Mouse (Mus musculus): Measurements from ENCODE around the gene Gm1673.

The Gm1673 gene

DNA sequence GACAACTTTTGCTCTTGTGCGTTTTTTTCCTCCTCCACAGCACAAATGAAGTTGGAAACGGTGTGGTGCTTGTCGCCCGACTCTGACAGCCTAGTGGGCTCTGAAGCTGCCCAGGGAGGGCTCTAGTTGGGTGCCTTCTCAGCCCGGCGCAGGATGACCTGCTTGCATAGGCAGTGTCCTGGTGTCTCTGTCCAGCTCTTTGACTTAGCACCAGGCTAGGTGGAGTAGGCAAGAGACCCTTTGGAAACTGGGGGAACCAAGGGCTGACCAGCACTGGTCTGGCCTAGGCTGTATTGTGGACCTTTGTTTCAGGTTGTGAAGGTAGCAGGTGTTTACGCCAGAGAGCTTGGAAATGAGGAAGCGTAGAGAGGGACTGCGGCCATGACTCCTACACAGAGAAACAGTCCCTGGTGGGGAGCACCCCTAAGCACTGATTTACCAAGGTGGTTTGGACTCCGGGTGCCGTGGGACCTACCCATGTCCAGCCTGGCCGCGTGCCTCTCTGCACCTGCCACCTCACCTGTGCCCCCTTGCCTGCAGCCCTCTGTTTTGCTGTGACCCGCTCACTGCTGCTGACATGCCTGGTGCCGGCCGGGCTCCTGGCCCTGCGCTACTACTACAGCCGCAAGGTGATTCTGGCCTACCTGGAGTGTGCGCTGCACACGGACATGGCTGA lies 14.7 kb downstream of the Gm1673 start:
- no peak for DNase-seq (ENCODE audit: low spot score)

DNA sequence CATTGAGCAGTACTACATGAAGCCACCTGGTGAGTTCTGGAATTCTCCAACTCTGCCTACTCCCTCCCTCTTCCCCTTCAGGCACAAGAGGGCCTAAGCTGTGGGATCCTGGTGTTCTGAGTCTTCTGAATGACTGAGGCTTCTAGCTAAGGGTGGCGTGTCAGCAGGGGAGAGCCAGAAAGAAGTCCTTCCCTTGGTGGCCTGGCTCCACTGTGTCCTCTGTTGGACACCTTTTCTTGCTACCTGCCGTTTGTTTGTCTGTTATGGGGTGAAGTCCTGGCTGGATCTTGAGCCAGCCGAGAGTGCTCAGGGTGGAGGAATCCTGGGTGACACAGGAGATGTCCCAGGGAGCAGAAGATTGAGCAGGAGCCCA lies 15.3 kb downstream of the Gm1673 start:
- DNase-seq (ENCODE audit: low spot score) = no peak

DNA sequence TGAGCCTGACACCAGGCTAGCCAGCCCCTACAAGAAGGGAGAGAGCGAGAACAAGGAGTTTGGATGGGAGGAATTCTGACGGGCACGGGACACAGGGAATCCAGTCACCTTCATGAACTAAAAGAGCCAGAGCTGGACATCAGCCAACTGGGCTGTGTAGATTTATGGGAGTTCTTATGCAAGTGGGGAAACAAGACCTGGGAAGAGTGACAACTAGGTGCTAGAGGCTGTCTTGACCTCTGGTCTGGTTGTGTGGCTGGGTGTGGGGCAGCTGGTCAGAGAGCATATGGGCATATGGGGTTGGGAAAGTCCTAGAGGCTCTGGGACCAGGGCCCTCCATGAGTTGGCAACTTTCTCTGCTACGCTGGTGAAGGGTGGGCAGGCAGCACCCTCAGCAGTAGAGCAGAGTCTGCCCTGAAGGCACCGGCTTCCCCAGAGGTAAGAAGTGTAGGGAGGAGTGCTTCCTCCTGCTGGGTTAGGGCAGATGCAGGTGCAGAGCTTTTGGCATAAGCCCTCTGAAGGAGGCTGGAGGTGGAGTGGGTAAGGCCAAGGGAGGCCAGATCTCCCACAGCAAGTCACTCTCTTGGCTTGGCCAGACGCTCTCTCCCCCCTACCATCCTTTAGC lies 16.3 kb downstream of the Gm1673 start:
- no peak for DNase-seq (ENCODE audit: low spot score)

DNA sequence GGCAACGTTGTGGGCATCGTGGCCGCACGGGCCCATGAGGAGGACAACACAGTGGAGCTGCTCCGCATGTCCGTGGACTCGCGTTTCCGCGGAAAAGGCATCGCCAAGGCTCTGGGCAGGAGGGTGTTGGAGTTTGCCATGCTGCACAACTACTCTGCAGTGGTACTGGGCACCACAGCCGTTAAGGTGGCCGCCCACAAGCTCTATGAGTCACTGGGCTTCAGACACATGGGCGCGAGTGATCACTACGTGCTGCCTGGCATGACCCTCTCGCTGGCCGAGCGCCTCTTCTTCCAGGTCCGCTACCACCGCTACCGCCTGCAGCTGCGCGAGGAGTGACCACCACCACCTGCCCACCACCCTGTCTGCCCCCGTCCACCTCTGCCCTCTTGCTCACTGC lies 17.6 kb downstream of the Gm1673 start:
- DNase-seq (ENCODE audit: low spot score) = no peak

DNA sequence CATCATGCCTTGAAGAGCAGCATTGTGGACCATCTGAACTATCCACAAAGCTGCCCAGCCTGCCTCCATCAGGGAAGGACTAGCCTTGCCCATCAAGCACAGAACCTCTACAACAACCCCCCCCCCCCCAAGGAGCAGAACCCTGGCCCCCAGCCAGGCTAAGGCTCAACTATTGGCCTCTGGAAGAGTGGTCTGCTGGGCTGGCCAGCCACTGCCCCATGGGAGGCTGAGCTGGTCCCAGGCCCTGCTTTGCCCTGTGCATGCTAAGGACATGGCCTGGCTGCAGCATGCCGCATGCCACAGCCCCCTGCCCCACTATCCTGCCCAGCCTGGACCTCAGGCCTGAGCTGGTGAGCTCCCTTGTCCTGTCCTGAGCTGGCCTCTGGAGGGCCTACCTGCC lies 18.2 kb downstream of the Gm1673 start:
- no peak for DNase-seq (ENCODE audit: low spot score)

DNA sequence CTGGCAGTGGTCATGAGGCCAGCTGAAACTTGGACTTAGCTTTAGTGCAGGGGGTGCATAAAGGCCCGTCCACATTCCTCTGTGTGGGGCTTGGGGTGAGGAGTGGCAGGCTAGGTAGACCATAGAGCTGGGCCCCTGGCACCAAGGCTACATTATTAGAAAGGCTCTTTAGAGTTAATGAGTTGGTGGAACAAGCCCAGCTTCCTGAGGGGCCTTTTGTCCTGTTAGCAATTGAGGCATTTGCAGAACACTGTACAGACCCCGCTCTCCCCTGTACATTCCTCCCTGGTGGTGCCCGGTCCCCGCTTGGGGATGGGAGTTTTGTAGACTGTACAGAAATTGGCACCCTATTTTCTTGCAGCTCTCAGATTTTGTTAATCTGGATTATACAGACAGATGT lies 19.4 kb downstream of the Gm1673 start:
- no peak for DNase-seq (ENCODE audit: low spot score)

DNA sequence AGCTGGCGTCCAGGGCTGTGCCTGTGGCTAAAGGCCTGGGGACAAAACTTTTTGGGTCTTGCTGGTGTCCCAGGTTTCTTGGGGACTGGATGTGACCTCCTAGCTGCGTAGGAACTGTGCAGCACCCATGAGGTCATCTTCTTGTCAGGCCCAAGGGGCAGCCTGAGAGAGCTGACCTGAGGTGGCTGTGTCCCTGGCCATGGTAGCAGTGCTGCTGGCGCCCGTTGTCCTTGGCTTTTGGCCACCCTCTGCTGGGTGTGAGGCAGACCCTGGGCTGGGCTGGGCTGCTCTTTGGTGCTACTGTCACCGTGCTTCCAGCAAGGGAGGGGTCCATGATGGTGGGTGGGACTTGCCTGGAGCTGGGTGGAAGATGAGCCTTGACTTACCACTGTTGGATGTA lies 21.4 kb downstream of the Gm1673 start:
- no peak for DNase-seq (ENCODE audit: low spot score)

DNA sequence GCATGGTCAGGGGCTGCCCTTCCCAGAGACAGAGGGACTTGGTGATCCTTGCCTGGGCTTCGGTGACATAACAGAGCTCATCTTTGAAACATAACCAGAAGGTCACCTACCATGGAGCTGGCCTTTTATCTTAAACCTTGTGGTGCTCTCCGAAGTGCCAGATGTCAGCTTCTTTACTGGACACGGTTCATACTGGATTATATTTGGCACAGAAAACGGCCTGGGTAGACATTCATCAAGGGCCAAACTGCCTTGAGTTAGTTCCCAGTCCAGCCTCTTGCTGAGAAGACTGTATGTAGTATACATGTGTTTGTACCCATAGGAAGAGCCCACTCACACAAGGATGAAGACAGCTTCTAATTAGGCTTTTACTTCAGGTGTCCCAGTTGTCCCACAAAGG lies 23.6 kb downstream of the Gm1673 start:
- DNase-seq (ENCODE audit: low spot score) = no peak

DNA sequence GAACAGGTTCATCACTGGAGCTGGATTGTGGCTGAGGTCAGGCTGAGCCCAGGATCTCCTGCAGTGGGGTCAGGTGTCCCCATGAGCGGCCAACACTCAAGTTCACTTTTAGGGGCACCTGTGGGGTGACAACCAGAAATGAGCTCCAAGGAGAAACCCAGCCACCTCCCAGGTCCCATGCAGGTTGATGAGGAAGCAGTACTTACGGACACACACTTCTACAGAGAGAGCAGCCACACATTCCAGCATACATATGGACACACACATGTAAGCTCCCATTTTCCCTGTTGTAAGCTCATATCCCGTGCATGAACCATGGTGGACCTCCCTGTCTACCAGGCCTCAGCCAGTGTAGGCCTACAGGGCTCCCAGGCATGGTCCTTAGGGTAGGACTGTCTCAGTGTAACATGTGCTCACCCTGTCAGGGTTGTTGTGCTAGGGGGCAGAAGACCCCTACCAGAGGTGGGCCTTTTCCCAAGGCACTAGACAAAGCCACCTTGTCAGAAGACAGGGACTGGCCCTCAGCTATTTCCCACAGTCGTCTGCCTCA lies 24.2 kb downstream of the Gm1673 start:
- no peak for DNase-seq (ENCODE audit: low spot score)

DNA sequence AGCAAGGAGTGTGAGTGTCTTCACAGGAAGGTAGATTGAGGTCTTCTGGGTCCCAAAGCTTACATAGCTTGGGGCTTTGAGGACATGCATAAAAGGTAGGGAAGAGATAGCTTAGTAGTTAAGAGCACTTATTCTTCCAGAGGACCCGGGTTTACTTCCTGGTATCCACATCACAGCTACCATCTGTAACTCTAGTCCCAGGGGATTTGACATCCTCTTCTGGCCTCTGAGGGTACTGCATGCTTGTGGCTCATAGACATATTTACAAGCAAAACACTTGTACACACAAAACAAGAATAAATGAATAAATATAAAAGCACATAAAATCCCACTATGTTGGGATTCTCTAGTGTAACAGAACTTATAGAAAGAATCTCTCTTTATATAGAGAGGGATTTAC lies 31.4 kb downstream of the Gm1673 start:
- DNase-seq (ENCODE audit: low spot score) = no peak

DNA sequence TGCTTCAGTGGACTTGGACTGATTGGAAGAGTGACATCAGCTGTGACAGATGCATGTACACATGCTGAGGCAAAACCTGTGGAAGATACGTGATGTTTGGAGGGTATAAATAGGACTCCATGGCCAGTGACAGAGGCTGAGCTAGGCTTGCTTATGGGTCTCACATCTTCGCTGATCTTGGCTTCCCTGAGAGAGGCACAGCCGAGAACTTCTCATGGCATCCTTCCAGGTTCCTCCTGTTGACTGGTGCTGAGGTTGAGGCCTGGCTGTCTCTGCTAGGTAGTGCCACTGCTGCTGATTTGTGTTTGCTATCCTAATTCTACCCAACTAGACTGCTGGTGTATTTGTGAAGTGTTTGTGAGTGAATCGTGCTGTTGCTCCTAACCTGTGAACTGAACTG lies 35.7 kb downstream of the Gm1673 start:
- no peak for DNase-seq (ENCODE audit: low spot score)

DNA sequence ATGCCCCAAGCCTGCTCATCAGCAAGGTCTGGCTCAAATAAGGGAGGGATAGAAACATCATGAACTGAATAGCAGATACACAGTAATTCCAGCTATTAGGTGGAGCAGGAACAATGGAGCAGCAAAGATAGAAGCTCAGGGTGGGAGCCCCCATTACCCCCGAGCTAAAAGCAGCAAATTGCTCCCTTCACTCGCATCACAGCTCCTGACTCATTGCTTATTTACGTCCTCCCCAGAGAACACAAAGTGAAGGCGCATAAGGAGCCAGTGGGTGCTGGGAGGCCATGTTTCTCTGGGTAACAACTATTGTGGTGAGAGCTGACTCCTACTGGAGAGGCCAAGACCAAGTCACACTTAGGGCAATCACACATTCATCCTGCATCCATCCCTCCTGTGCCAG lies 46.9 kb downstream of the Gm1673 start:
- no peak for DNase-seq (ENCODE audit: low spot score)

DNA sequence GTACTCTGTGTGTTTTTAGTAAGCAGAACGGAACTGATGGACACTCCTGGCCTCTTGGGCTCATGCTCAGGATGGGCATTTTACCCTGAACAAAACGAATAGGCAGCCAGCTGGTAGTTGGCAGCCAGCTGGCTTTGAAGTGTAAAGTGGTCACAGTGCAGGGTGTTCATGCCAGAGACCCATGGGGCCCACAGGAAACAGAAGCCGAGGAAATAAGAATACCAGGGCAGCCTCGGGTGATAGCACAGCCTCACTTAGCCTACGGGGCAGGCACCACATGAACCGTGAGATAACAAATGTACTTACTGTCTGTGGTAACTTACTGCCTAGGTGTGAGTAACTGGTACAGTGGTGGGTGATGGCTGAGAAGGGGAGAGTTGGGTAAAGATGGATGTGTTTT lies 47.8 kb downstream of the Gm1673 start:
- no peak for DNase-seq (ENCODE audit: low spot score)

DNA sequence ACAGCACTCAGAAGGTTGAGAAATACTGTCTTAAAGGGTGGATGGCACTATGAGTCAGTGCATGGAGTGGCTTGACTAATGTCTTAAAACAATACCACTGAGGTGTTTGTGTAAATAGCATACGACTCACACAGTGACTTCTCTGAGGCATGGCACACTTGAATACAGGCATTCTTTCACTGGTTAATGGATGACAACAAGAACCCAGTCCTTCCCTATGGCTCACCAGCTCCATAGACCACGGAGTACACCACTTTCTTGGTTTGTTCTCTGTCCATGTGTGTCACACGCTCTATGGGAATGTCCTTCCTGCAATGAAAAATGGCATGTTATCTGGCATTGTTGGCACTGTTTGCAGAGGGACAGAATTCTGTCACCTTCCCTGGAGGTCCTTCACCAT lies 49.3 kb downstream of the Gm1673 start:
- no peak for DNase-seq (ENCODE audit: low spot score)
